ENCODE assay signal across 8 mouse cellular contexts in genomic region chr6:39319061-39319761, GRCm38 (mm10). TPM values are rescaled to one million over a fixed set of nuclear protein-coding genes. Genes with fewer than 3 reads are reported as not detected.
DNase-seq lines count a peak whose midpoint lies in the region; ATAC-seq and TF ChIP-seq lines count a peak whose summit lies in the region.

No protein-coding gene starts in this region.

- DNase-seq in ZHBTc4 (ENCODE audit: low read depth, low spot score): peak; percentile 47
- peak; percentile 51 to 68 for DNase-seq in layer of hippocampus, adult 8-10 months (ENCODE audit: low spot score in 2 of 2)
- DNase-seq in lung, postnatal 4 days: peak; percentile 49 to 76
- peak; percentile 61 for DNase-seq in testis, postnatal 10 days (ENCODE audit: low spot score)
- no peak for DNase-seq in thymus, postnatal 0 days (ENCODE audit: low spot score)

- H3K36me3 ChIP-seq in C2C12 (ENCODE audit: control insufficient read depth, insufficient read depth): no peaks in the 10 kb centered on the region
- H3K36me3 ChIP-seq in heart, embryonic 11.5 days (ENCODE audit: control insufficient read depth, insufficient read depth, low read length): no peaks in the 10 kb centered on the region

- H3K4me2 ChIP-seq in heart, embryonic 11.5 days: peak overlapping the region; percentile 40

- 0 out of 2 replicates have a peak, but pooled peaks cover 2% of the 10 kb centered on the region for H3K4me1 ChIP-seq in embryonic fibroblast, embryonic 13.5 days (ENCODE audit: control insufficient read depth, insufficient read depth, low read length)
- H3K4me1 ChIP-seq in heart, embryonic 11.5 days (ENCODE audit: control insufficient read depth, insufficient read depth, low read length): peaks cover 10% of the 10 kb centered on the region

- no peaks in the 10 kb centered on the region for H3K27me3 ChIP-seq in C2C12 (ENCODE audit: control insufficient read depth, insufficient read depth, insufficient read length)
- H3K27me3 ChIP-seq in heart, embryonic 11.5 days (ENCODE audit: control insufficient read depth, insufficient read depth, low read length): no peaks in the 10 kb centered on the region

- H3ac ChIP-seq in C2C12 (ENCODE audit: control insufficient read depth, insufficient read length, low read depth): peak overlapping the region; percentile 14

- TF ChIP-seq CTCF in C2C12 (IDR thresholded peaks at IDR 0.05; ENCODE audit: control insufficient read depth, insufficient read depth, insufficient read length): no peak
- TF ChIP-seq CTCF in embryonic fibroblast, embryonic 13.5 days (IDR thresholded peaks at IDR 0.05; ENCODE audit: borderline replicate concordance, insufficient read depth, low read length): no peak

- H3K79me2 ChIP-seq in C2C12 (ENCODE audit: control insufficient read depth, insufficient read depth): no peaks in the 10 kb centered on the region

- no peaks in the 10 kb centered on the region for H3K79me3 ChIP-seq in C2C12 (ENCODE audit: low read depth)

- H3K9me3 ChIP-seq in heart, embryonic 11.5 days (replicated peaks; ENCODE audit: control insufficient read depth, low read length): no peaks in the 10 kb centered on the region

- WGBS in heart, embryonic 11.5 days (ENCODE audit: insufficient replicate concordance): 48% methylated on average over 14 of the region's 19 CpGs

- peak overlapping the region; percentile 58 for H3K27ac ChIP-seq in embryonic fibroblast, embryonic 13.5 days (ENCODE audit: insufficient read depth, low read length)
- H3K27ac ChIP-seq in heart, embryonic 11.5 days (ENCODE audit: low read depth, low read length): peak overlapping the region; percentile 66; the same call in 1 of the 2 replicates

- no peak for TF ChIP-seq POLR2A in embryonic fibroblast, embryonic 13.5 days (IDR thresholded peaks at IDR 0.05; ENCODE audit: low read depth, low read length)

- no peak overlapping the region for H3K4me3 ChIP-seq in C2C12 (ENCODE audit: insufficient read depth, poor library complexity, severe bottlenecking)
- no peak overlapping the region for H3K4me3 ChIP-seq in embryonic fibroblast, embryonic 13.5 days (ENCODE audit: insufficient read depth, low read length)
- no peak overlapping the region for H3K4me3 ChIP-seq in heart, embryonic 11.5 days (ENCODE audit: low read depth, low read length)

- H3K9ac ChIP-seq in heart, embryonic 11.5 days (ENCODE audit: low read depth, low read length): no peak overlapping the region

- 0 out of 2 replicates have a peak, but pooled peaks have one; percentile 57 for ATAC-seq in heart, embryonic 11.5 days (replicated peaks; ENCODE audit: insufficient number of reproducible peaks, low FRiP score, low TSS enrichment)

TF ChIP-seq in C2C12, 6 proteins besides CTCF, POLR2A, EP300 and RAD21:
- no peak for TF ChIP-seq USF1 (IDR thresholded peaks at IDR 0.05; ENCODE audit: low read depth)
- no peak for TF ChIP-seq MYOD1 (IDR thresholded peaks at IDR 0.05; ENCODE audit: control insufficient read depth, insufficient read length, low read depth)
- TF ChIP-seq CEBPB (IDR thresholded peaks at IDR 0.05; ENCODE audit: low read depth): no peak
- TF ChIP-seq FOSL1 (IDR thresholded peaks at IDR 0.05; ENCODE audit: insufficient read depth, low read length, poor library complexity, severe bottlenecking): no peak
TF ChIP-seq in C2C12: peak in this region for 0.

RNA-seq across cellular contexts. Expression of gene Slc37a3, which starts 58.3 kb away (rescaled TPM):
- polyA plus RNA-seq in C2C12 (2012; fragmentation: generic; extraction: Trizol): 18.6 TPM
- polyA plus RNA-seq in embryonic fibroblast, embryonic 13.5 days (2011; ENCODE audit: insufficient read length, low read depth, missing spikeins): 55.8 and 71.5 TPM in 2 replicates
- 34.5 and 43.5 TPM in 2 replicates for polyA plus RNA-seq in heart, embryonic 11.5 days (2014; fragmentation: Nextera tagmentation; extraction: Ambion mirVana)
- 10 to 100 TPM; 54.8 to 74.2 (median 64.4) TPM for total RNA-seq in layer of hippocampus, adult 8-10 months (2022)
- polyA plus RNA-seq in thymus, postnatal 0 days (2015; fragmentation: Nextera tagmentation; extraction: Ambion mirVana): 26.4 and 32.1 TPM in 2 replicates
